Mouse (Mus musculus): ENCODE results near the gene Commd9.

The Commd9 gene

GRCm38 (mm10) chr2:101885768-101886438 lies at the start of gene Commd9:
TSS of gene Commd9 (plus strand) at chr2:101886247.
- in situ Hi-C loops (cut with MboI, MseI), result no loop called here

DNA sequence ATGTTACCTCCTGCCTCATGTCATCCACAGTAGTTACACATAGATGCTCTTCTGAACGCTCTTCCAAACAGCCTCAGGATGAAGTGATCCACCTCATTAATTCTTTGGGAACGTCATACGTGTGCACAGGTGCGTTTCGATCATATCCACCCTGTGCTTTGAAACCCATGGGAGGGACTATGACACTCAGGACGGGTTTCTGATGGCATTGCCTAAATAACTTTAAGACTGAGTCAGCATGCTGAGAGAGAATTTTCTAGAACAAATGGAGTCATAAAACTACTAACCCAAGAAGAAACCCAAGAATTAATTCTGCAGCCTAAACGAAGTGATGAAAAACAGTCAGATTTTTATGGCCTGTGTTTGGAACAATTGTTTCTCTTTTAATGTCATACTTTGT lies 43.3 kb upstream of the Commd9 start:
- in situ Hi-C loops (cut with MboI, MseI), result no loop called here

DNA sequence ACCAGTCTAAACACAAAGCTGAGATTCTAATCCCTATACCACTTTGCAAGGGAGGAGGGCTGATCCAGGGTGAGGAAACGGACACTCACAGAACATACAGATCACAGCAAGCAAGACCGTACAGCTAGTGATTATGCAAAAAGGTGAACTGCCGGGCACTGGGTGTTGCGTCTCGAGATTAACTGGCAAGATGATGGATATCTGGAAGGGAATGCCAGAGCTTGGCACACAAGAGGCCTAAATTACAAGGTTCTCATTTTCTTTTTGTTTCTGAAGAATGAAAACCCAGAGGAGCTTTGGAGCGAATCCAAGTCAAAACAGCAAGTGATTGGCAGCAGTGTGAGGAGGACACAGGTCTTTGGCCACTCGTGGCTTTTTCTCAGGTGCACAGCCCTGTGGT lies 31.3 kb upstream of the Commd9 start:
- in situ Hi-C loops (cut with MboI, MseI), result loop anchor here (5.0 kb wide), 1 partner anchor 68 kb away; no protein-coding TSS in a partner anchor

DNA sequence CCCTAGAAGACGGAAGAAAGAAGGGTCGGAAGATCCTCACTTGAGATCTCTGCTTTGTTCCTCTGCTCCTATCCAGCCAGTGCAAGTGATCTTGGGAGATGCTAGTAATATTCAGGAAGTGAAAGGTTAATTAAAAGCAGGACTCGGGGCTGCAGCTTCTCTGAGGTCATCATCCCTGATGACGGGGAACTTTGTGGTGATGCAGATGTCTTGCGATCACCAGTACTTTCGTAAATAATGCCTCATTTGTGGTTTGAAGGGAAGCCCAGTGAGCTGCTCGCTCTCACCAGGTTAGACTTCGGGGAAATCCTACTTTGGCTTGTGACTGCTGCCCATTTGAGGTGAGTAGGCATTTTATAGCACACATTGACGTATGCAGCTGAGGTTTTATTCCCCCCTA lies 29.9 kb upstream of the Commd9 start:
- in situ Hi-C loops (cut with MboI, MseI), result no loop called here

- in situ Hi-C loops (cut with MboI, MseI), result no loop called here
Observed at GRCm38 (mm10) chr2:101860920-101861485, 25.0 kb upstream of the Commd9 start.

- in situ Hi-C loops (cut with MboI, MseI), result no loop called here
Observed at GRCm38 (mm10) chr2:101862219-101863123, 23.6 kb upstream of the Commd9 start.

GRCm38 (mm10) chr2:101868683-101869082 lies 17.4 kb upstream of the Commd9 start:
- in situ Hi-C loops (cut with MboI, MseI), result no loop called here

DNA sequence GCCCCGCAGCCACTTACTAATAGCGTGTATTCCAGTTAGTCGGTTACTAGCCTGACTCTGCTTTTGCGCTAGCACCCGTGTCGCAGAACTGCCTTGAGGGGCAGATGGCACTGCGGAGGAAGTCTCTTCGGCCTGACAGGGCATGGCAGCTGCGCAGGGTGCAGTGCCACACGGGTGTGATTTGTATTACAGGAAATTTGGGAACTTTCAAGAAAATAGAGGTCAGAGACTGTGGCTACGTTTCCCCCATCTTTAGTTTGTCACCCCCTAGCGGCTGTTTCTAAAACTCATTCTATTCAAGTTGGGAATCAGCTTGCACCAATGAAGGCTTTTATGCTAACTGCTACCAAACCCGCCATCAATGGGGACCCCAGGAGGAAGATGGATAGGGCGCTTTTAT lies 14.9 kb upstream of the Commd9 start:
- in situ Hi-C loops (cut with MboI, MseI), result loop anchor here (5.0 kb wide), 1 partner anchor 154 kb away; no protein-coding TSS in a partner anchor

GRCm38 (mm10) chr2:101881471-101882162 lies 4.4 kb upstream of the Commd9 start:
- in situ Hi-C loops (cut with MboI, MseI), result no loop called here

- in situ Hi-C loops (cut with MboI, MseI), result no loop called here
Observed at GRCm38 (mm10) chr2:101882998-101883397, 3.0 kb upstream of the Commd9 start, which contains the start of gene Prr5l. TSS of gene Prr5l (minus strand) at chr2:101883027.

- in situ Hi-C loops (cut with MboI, MseI), result no loop called here
Observed at GRCm38 (mm10) chr2:101884286-101884685, 1.8 kb upstream of the Commd9 start.

GRCm38 (mm10) chr2:101888886-101889285 lies 2.8 kb downstream of the Commd9 start:
- in situ Hi-C loops (cut with MboI, MseI), result no loop called here

DNA sequence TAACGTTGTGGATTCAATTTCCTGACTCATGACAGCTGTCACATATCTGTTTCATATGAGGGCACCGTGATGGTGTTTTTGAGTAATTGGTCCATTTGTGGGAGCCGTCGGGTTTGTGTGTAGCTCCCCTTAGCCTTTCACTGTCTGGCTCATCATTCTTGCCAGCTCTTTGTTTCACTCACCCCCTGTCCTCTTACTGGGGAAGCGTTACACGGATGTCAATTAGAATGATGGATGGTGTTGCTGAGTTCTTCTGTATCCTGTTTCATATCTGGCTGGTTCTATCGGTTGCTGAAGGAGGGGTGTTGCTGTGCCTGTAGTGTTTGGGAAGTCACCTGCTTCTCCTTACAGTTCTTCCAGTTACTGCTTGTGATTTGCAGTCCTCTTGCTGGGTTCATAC lies 5.1 kb downstream of the Commd9 start:
- in situ Hi-C loops (cut with MboI, MseI), result no loop called here

GRCm38 (mm10) chr2:101894126-101894525 lies 8.1 kb downstream of the Commd9 start:
- in situ Hi-C loops (cut with MboI, MseI), result no loop called here

- in situ Hi-C loops (cut with MboI, MseI), result no loop called here
Observed at GRCm38 (mm10) chr2:101896425-101897204, 10.6 kb downstream of the Commd9 start.

- in situ Hi-C loops (cut with MboI, MseI), result loop anchor here (5.0 kb wide), 1 partner anchor 390 kb away; no protein-coding TSS in a partner anchor
Observed at GRCm38 (mm10) chr2:101902196-101902595, 16.1 kb downstream of the Commd9 start.

DNA sequence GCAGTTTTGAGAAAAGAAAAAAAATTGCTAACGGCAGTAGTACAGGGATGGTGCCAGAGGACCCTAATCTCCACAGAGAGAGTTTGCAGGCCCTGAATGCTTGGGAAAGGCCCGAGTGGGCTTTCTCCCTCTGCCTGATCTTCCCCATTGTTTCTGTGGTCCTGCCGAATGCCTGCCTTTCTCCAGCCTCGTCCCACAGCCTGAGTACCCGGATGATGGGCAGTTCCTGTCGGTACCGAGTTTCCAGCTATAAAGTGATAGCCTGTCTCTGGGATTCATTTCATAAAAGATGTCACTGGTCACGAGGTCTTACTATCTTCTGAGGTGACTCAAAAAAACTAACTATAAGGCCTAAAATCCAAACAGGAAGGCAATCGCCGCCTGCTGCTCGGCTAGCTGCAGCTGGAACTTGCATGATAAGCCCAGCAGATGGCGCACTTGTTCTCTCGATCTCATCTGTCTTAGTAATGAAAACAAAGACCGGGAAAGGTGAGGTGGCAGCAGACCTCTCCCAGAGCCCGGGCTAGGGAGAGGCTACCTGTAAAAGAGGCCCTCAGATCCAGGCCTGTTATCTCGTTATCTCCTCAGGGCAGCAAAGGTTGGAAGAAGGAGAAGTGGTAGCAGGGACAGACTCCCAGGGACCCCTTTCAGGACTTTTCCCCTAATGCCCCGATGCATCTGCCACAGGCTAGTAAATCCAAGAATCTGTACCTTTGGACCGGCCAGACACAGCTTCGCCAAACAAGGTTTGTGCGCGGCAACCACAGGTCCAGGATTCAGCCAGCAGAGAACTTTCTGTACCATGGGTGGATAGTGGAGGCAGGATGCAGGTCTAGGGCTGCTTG lies 19.7 kb downstream of the Commd9 start:
- in situ Hi-C loops (cut with MboI, MseI), result loop anchor here (5.0 kb wide), 2 partner anchors 167 to 297 kb away; no protein-coding TSS in a partner anchor

- in situ Hi-C loops (cut with MboI, MseI), result loop anchor here (5.0 kb wide), 2 partner anchors 166 to 296 kb away; no protein-coding TSS in a partner anchor
Observed at GRCm38 (mm10) chr2:101906379-101906690, 20.3 kb downstream of the Commd9 start.

DNA sequence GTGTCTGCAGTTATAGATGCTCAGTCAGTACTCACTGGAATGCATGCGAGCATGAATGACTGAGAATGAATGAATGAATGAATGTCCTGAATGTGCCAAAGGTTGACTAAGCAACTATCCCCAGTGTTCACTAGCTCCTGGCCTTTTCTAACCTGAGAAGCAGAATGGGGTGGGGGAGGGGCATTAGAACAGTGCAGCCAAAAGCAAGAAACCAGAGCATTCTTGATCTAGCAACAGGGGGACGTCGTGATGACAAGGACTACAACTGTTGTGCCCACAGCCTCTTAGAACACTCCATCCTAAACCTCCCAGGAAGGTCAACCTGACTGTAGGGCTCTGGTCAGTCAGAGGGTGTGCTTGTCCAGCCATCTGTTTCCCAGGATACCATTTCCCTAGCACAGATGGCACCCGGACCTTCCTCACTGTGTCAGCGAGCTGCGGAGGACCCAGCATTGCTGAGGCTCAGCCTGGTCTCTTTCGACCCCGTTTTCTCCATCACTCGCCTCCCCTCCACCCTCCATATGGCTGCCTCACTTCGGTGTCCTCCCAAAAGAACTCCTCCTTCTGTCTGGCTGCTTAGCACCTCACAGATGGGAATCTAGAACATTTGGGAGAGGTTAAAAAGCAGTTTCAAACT lies 21.5 kb downstream of the Commd9 start:
- in situ Hi-C loops (cut with MboI, MseI), result loop anchor here (5.0 kb wide), 2 partner anchors 165 to 295 kb away; no protein-coding TSS in a partner anchor
